Mouse (Mus musculus) CH12.LX (cell line): ENCODE data around the gene Ctnnd2. TPM values are rescaled to one million over a fixed set of nuclear protein-coding genes. Genes with fewer than 3 reads are reported as not detected.

Experiments
- DNase-seq: peaks from one replicate; pipeline ENCODE4 v3.0.0-alpha.2; 2013; ENCODE audit errors: extremely low read depth
- H3K27ac ChIP-seq: 2 replicates; pipeline ENCODE4 v1.5.1; 2012; ENCODE audit warnings: low read depth, mild to moderate bottlenecking, control low read depth, moderate library complexity; ENCODE audit not compliant: insufficient read depth
- H3K27me3 ChIP-seq: replicated peaks from 2 replicates; pipeline ENCODE3; 2012; ENCODE audit warnings: inconsistent platforms
- H3K36me3 ChIP-seq, 2 experiments: replicated peaks in 1 of 2; 2 replicates each; pipeline versions ENCODE3 to v1.6.1; 2012; ENCODE audit warnings: inconsistent platforms in 1 of 2, low read length in 1 of 2, mild to moderate bottlenecking in 1 of 2, mixed read lengths in 1 of 2, moderate library complexity in 1 of 2; ENCODE audit not compliant: control insufficient read depth in 1 of 2, insufficient read depth in 1 of 2
- H3K4me1 ChIP-seq, 2 experiments: 2 replicates each; pipeline ENCODE4 v1.6.1; 2012; ENCODE audit warnings: inconsistent platforms in 1 of 2, moderate library complexity in 1 of 2; ENCODE audit not compliant: insufficient read depth in 2 of 2, control insufficient read depth in 1 of 2
- H3K4me2 ChIP-seq: 2 replicates; pipeline ENCODE4 v1.6.1; 2012; ENCODE audit warnings: low read depth, mild to moderate bottlenecking, control low read depth; ENCODE audit not compliant: poor library complexity, insufficient read depth, severe bottlenecking
- H3K4me3 ChIP-seq, 3 experiments: fragments of 150-350 bp in 1 of 3; sonication (generic) in 1 of 3; replicated peaks in 1 of 3; 2 replicates each; pipeline versions ENCODE3 to v1.5.1; 2011 to 2012; ENCODE audit warnings: low read depth in 2 of 3, low read length in 2 of 3, mild to moderate bottlenecking in 2 of 3, moderate library complexity in 2 of 3, control low read depth in 1 of 3, improper control_type of control experiment in 1 of 3, inconsistent platforms in 1 of 3, mixed read lengths in 1 of 3; ENCODE audit not compliant: poor library complexity in 1 of 3
- H3K79me2 ChIP-seq: replicated peaks from 2 replicates; pipeline ENCODE4 v1.6.1; 2012; ENCODE audit warnings: mild to moderate bottlenecking, moderate library complexity; ENCODE audit not compliant: control insufficient read depth, poor library complexity, insufficient read depth, severe bottlenecking; ENCODE audit errors: extremely low read depth
- H3K9ac ChIP-seq: 2 replicates; pipeline ENCODE4 v1.6.1; 2012; ENCODE audit warnings: low read depth, mild to moderate bottlenecking, control low read depth, moderate library complexity; ENCODE audit not compliant: insufficient read depth
- H3K9me3 ChIP-seq: replicated peaks from 2 replicates; pipeline ENCODE3; 2012; ENCODE audit warnings: low read length, inconsistent platforms, mixed read lengths
- BHLHE40 ChIP-seq: IDR thresholded peaks from 2 replicates; pipeline ENCODE4 v1.6.1; 2011; ENCODE audit warnings: mild to moderate bottlenecking, low read depth, low read length, improper control_type of control experiment
- CHD1 ChIP-seq: IDR thresholded peaks from 2 replicates; pipeline ENCODE4 v1.6.1; 2012; ENCODE audit warnings: low read depth, low read length, improper control_type of control experiment, inconsistent platforms
- CHD2 ChIP-seq: IDR thresholded peaks from 2 replicates; pipeline ENCODE4 v1.6.1; 2011; ENCODE audit warnings: low read length, improper control_type of control experiment
- CTCF ChIP-seq, 2 experiments: IDR thresholded peaks in 1 of 2; conservative IDR thresholded peaks in 1 of 2; 2 replicates each; pipeline ENCODE4 v1.5.1; 2011 to 2012; ENCODE audit warnings: low read depth in 2 of 2, low read length in 2 of 2, improper control_type of control experiment in 1 of 2, inconsistent platforms in 1 of 2, mild to moderate bottlenecking in 1 of 2, moderate library complexity in 1 of 2
- E2F4 ChIP-seq: IDR thresholded peaks from 2 replicates; pipeline ENCODE4 v1.6.1; 2011; ENCODE audit warnings: low read depth, low read length, improper control_type of control experiment; ENCODE audit not compliant: insufficient replicate concordance
- ELF1 ChIP-seq: IDR thresholded peaks from 2 replicates; pipeline ENCODE4 v1.6.1; 2014; ENCODE audit warnings: low read depth, mild to moderate bottlenecking, inconsistent platforms, low read length, improper control_type of control experiment
- EP300 ChIP-seq: IDR thresholded peaks from 2 replicates; pipeline ENCODE4 v1.6.1; 2011; ENCODE audit warnings: low read length, improper control_type of control experiment
- ETS1 ChIP-seq: conservative IDR thresholded peaks from 2 replicates; pipeline ENCODE4 v1.6.1; 2012; ENCODE audit warnings: low read depth, mild to moderate bottlenecking, inconsistent platforms, low read length, improper control_type of control experiment, moderate library complexity
- GABPA ChIP-seq: IDR thresholded peaks from 2 replicates; pipeline ENCODE4 v1.6.1; 2012; ENCODE audit warnings: low read depth, low read length, improper control_type of control experiment, inconsistent platforms; ENCODE audit not compliant: insufficient replicate concordance
- HCFC1 ChIP-seq: IDR thresholded peaks from 2 replicates; pipeline ENCODE4 v1.6.1; 2012; ENCODE audit warnings: low read depth, mild to moderate bottlenecking, inconsistent platforms, low read length, improper control_type of control experiment
- IRF4 ChIP-seq: IDR thresholded peaks from 2 replicates; pipeline ENCODE4 v1.6.1; 2014; ENCODE audit warnings: low read depth, mild to moderate bottlenecking, inconsistent platforms, low read length, improper control_type of control experiment
- JUN ChIP-seq: IDR thresholded peaks from 2 replicates; pipeline ENCODE4 v1.6.1; 2011; ENCODE audit warnings: low read depth, mild to moderate bottlenecking, low read length, improper control_type of control experiment, moderate library complexity; ENCODE audit not compliant: insufficient read depth
- JUND ChIP-seq: conservative IDR thresholded peaks from 2 replicates; pipeline ENCODE4 v1.6.1; 2011; ENCODE audit warnings: low read depth, low read length, improper control_type of control experiment
- KAT2A ChIP-seq: IDR thresholded peaks from 2 replicates; pipeline ENCODE4 v1.6.1; 2012; ENCODE audit warnings: low read length, improper control_type of control experiment, inconsistent platforms; ENCODE audit not compliant: insufficient replicate concordance
- MAFK ChIP-seq: IDR thresholded peaks from 2 replicates; pipeline ENCODE4 v1.6.1; 2011; ENCODE audit warnings: low read length, improper control_type of control experiment; ENCODE audit not compliant: insufficient replicate concordance
- MAX ChIP-seq: IDR thresholded peaks from 2 replicates; pipeline ENCODE4 v1.6.1; 2011; ENCODE audit warnings: low read length, improper control_type of control experiment
- MAZ ChIP-seq: IDR thresholded peaks from 2 replicates; pipeline ENCODE4 v1.6.1; 2012; ENCODE audit warnings: low read depth, mild to moderate bottlenecking, inconsistent platforms, low read length, improper control_type of control experiment, moderate library complexity
- MEF2A ChIP-seq: IDR thresholded peaks from 2 replicates; pipeline ENCODE4 v1.6.1; 2014; ENCODE audit warnings: low read depth, mild to moderate bottlenecking, inconsistent platforms, low read length, improper control_type of control experiment, borderline replicate concordance
- MXI1 ChIP-seq: IDR thresholded peaks from 2 replicates; pipeline ENCODE4 v1.6.1; 2011; ENCODE audit warnings: mild to moderate bottlenecking, low read depth, low read length, improper control_type of control experiment
- MYC ChIP-seq: IDR thresholded peaks from 2 replicates; pipeline ENCODE4 v1.6.1; 2011; ENCODE audit warnings: low read depth, mild to moderate bottlenecking, improper control_type of control experiment, low read length
- NELFE ChIP-seq: IDR thresholded peaks from 2 replicates; pipeline ENCODE4 v1.6.1; 2011; ENCODE audit warnings: low read depth, low read length, improper control_type of control experiment
- NRF1 ChIP-seq: IDR thresholded peaks from 2 replicates; pipeline ENCODE4 v1.6.1; 2014; ENCODE audit warnings: low read depth, mild to moderate bottlenecking, inconsistent platforms, low read length, improper control_type of control experiment, moderate library complexity
- PAX5 ChIP-seq: IDR thresholded peaks from 2 replicates; pipeline ENCODE4 v1.6.1; 2012; ENCODE audit warnings: low read length, inconsistent platforms, mixed read lengths
- POLR2A ChIP-seq: IDR thresholded peaks from 2 replicates; pipeline ENCODE4 v1.6.1; 2011; ENCODE audit warnings: low read depth, mild to moderate bottlenecking, improper control_type of control experiment, low read length
- POLR2AphosphoS2 ChIP-seq: IDR thresholded peaks from 2 replicates; pipeline ENCODE4 v1.6.1; 2011; ENCODE audit warnings: low read depth, low read length, improper control_type of control experiment
- RAD21 ChIP-seq: IDR thresholded peaks from 2 replicates; pipeline ENCODE4 v1.6.1; 2011; ENCODE audit warnings: low read depth, mild to moderate bottlenecking, low read length, improper control_type of control experiment, moderate library complexity
- RCOR1 ChIP-seq: conservative IDR thresholded peaks from 2 replicates; pipeline ENCODE4 v1.6.1; 2012; ENCODE audit warnings: low read depth, mild to moderate bottlenecking, inconsistent platforms, low read length, improper control_type of control experiment
- SIN3A ChIP-seq: IDR thresholded peaks from 2 replicates; pipeline ENCODE4 v1.6.1; 2012; ENCODE audit warnings: low read length, improper control_type of control experiment, inconsistent platforms
- SMC3 ChIP-seq: IDR thresholded peaks from 2 replicates; pipeline ENCODE4 v1.6.1; 2011; ENCODE audit warnings: low read depth, low read length, improper control_type of control experiment
- TBP ChIP-seq: conservative IDR thresholded peaks from 2 replicates; pipeline ENCODE4 v1.6.1; 2011; ENCODE audit warnings: low read depth, low read length, improper control_type of control experiment
- TCF12 ChIP-seq: IDR thresholded peaks from 2 replicates; pipeline ENCODE4 v1.6.1; 2014; ENCODE audit warnings: low read depth, mild to moderate bottlenecking, inconsistent platforms, low read length, improper control_type of control experiment
- UBTF ChIP-seq: IDR thresholded peaks from 2 replicates; pipeline ENCODE4 v1.6.1; 2012; ENCODE audit warnings: low read depth, mild to moderate bottlenecking, inconsistent platforms, low read length, improper control_type of control experiment, moderate library complexity
- USF1 ChIP-seq: IDR thresholded peaks from 2 replicates; pipeline ENCODE4 v1.6.1; 2014; ENCODE audit warnings: low read depth, mild to moderate bottlenecking, inconsistent platforms, low read length, improper control_type of control experiment
- USF2 ChIP-seq: conservative IDR thresholded peaks from 2 replicates; pipeline ENCODE4 v1.6.1; 2011; ENCODE audit warnings: low read depth, low read length, improper control_type of control experiment
- ZC3H11A ChIP-seq: IDR thresholded peaks from 2 replicates; pipeline ENCODE4 v1.6.1; 2012; ENCODE audit warnings: low read depth, mild to moderate bottlenecking, inconsistent platforms, low read length, improper control_type of control experiment
- ZKSCAN1 ChIP-seq: IDR thresholded peaks from 2 replicates; pipeline ENCODE4 v1.6.1; 2012; ENCODE audit warnings: low read depth, inconsistent platforms, low read length, improper control_type of control experiment, borderline replicate concordance
- ZMIZ1 ChIP-seq: IDR thresholded peaks from 2 replicates; pipeline ENCODE4 v1.6.1; 2012; ENCODE audit warnings: low read depth, mild to moderate bottlenecking, inconsistent platforms, low read length, improper control_type of control experiment
- ZNF384 ChIP-seq: IDR thresholded peaks from 2 replicates; pipeline ENCODE4 v1.6.1; 2012; ENCODE audit warnings: low read depth, low read length, improper control_type of control experiment, inconsistent platforms
- dilution Hi-C: fragments of 300-500 bp; cut with MboI; formaldehyde crosslinking; loops from 2 replicates; pipeline ENCODE4 v1.14.3; 2020; ENCODE audit warnings: low sequenced_read_pairs; ENCODE audit not compliant: extremely low pct_unique_long_range_greater_than_20kb, extremely low pct_ligation_motif_present
- in situ Hi-C: fragments of 300-500 bp; cut with MboI; formaldehyde crosslinking; loops from 3 replicates; pipeline ENCODE4 v1.14.3; 2019; ENCODE audit warnings: low sequenced_read_pairs, low pct_ligation_motif_present, low pct_unique_long_range_greater_than_20kb, mixed read lengths
- polyA plus RNA-seq: library from polyadenylated mRNA; unstranded; fragments of >175 nt; gene quantifications from 2 replicates; pipeline ENCODE4 v1.2.1, GENCODE M21; 2012; ENCODE audit warnings: low read depth; ENCODE audit not compliant: insufficient read length
- total RNA-seq, 2 experiments: library from RNA; depleted of rRNA; stranded (reverse); fragments of 300-350 nt in 1 of 2; fragments of >200 nt in 1 of 2; gene quantifications; 2 replicates each; pipeline ENCODE4 v1.2.3; 2012 to 2014

The Ctnnd2 gene
- total and polyA plus RNA-seq, 3 experiments, result 0.23 TPM; not detected in 2

DNA sequence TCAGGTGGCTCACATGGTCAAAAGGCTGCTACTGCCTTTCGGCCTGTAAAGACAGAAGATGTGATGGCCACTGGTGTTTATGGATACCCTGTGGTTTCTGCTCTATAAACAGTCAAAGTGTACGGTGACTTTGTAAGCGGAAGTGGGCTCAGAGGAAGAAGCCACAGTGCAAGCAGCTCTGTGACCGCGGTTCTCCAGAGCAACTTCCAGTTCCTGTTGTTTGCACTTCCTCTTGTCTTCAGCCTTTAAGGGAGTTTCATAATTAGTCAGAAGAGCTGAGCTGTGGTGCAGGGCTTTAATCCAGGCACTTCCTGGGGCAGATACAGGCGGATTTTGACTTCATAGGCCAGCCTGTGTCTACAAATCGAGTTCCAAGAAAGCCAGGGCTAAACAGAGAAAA, 438.2 kb downstream of the Ctnnd2 start:
- Histone ChIP-seq H3K4me1 (peaks cover 11 to 29% of the 10 kb centered on the region in 2 experiments), H3K79me2 (no peaks in the 10 kb centered on the region), H3K9ac (peak overlapping the region; percentile 28), H3K4me2 (peak overlapping the region; percentile 32), H3K4me3 (no peak overlapping the region), H3K9me3 (no peaks in the 10 kb centered on the region), H3K27ac (no peak overlapping the region), H3K27me3 (no peaks in the 10 kb centered on the region), H3K36me3 (no peaks in the 10 kb centered on the region)
- DNase-seq, result peak; percentile 97
- dilution Hi-C loops, result no loop called here
- in situ Hi-C loops, result no loop called here
- TF ChIP-seq MAZ, result peak; percentile 64; the same call in 1 of the 2 replicates
- no peak for TF ChIP-seq UBTF
- peak; percentile 72; the same call in 1 of the 2 replicates for TF ChIP-seq MYC
- no peak for TF ChIP-seq GABPA
- TF ChIP-seq POLR2AphosphoS2, result no peak; the same call in 1 of the 2 replicates
- peak; percentile 22 for TF ChIP-seq SMC3
- TF ChIP-seq TBP, result peak; percentile 69
- peak; percentile 55; the same call in 1 of the 2 replicates for TF ChIP-seq POLR2A
- TF ChIP-seq ETS1, result peak; percentile 89
- peak; percentile 96 for TF ChIP-seq RCOR1
- no peak for TF ChIP-seq NRF1
- TF ChIP-seq E2F4, result 0 out of 2 replicates have a peak, but pooled peaks have one; percentile 72
- peak; percentile 86 for TF ChIP-seq JUN
- TF ChIP-seq MEF2A, result peak; percentile 92
- peak; percentile 99 for TF ChIP-seq IRF4
- peak; percentile 88 for TF ChIP-seq TCF12
- TF ChIP-seq ZC3H11A, result no peak
- TF ChIP-seq ZMIZ1, result peak; percentile 63; the same call in 1 of the 2 replicates
- no peak for TF ChIP-seq CTCF (conservative IDR thresholded peaks at IDR 0.05 in 1 of 2, IDR thresholded peaks at IDR 0.05 in 1 of 2; ENCODE audit: low read depth in 2 of 2, low read length in 2 of 2)
- peak; percentile 97 for TF ChIP-seq JUND
- TF ChIP-seq PAX5, result no peak
- 0 out of 2 replicates have a peak, but pooled peaks have one; percentile 58 for TF ChIP-seq KAT2A
- peak; percentile 83 for TF ChIP-seq CHD2
- TF ChIP-seq ELF1, result peak; percentile 95
- TF ChIP-seq HCFC1, result peak; percentile 82
- peak; percentile 99 for TF ChIP-seq EP300
- 0 out of 2 replicates have a peak, but pooled peaks have one; percentile 45 for TF ChIP-seq CHD1
- TF ChIP-seq ZKSCAN1, result no peak
- peak; percentile 79 for TF ChIP-seq MAX
- peak; percentile 69; the same call in 1 of the 2 replicates for TF ChIP-seq NELFE
- TF ChIP-seq BHLHE40, result peak; percentile 84
- TF ChIP-seq USF2, result no peak
- peak; percentile 76 for TF ChIP-seq MAFK
- no peak for TF ChIP-seq MXI1
- TF ChIP-seq SIN3A, result peak; percentile 79
- no peak for TF ChIP-seq USF1
- TF ChIP-seq RAD21, result no peak; the same call in none of the 2 replicates
- TF ChIP-seq ZNF384, result peak; percentile 42
